Mouse (Mus musculus): ENCODE measurements around the gene Arid5b.

The Arid5b gene

DNA sequence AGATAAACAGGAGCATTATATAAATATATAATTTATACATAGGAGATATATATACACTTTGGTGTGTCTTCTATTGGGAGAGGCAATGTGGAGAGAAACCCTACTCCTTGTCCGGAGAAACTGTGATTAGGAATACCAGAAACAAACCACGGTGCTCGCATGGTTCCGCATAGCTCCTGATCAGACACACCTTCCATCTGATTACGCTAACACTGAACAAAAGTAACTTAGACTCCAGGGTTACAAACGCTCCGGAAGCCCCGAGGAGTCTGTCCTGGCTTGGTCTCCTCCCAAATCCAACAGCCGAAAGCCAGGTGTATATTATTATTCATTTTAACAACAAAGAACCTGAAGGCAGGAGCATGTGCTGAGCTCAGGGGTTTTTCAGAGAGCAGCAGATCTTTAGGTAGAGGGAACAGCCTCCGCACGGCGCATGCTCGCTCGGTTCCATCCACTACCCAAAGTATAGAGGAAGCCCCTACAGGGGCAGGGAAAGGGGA is 41.5 kb downstream of the Arid5b start:
- no peak for DNase-seq (ENCODE audit: low spot score in 2 of 2)

DNA sequence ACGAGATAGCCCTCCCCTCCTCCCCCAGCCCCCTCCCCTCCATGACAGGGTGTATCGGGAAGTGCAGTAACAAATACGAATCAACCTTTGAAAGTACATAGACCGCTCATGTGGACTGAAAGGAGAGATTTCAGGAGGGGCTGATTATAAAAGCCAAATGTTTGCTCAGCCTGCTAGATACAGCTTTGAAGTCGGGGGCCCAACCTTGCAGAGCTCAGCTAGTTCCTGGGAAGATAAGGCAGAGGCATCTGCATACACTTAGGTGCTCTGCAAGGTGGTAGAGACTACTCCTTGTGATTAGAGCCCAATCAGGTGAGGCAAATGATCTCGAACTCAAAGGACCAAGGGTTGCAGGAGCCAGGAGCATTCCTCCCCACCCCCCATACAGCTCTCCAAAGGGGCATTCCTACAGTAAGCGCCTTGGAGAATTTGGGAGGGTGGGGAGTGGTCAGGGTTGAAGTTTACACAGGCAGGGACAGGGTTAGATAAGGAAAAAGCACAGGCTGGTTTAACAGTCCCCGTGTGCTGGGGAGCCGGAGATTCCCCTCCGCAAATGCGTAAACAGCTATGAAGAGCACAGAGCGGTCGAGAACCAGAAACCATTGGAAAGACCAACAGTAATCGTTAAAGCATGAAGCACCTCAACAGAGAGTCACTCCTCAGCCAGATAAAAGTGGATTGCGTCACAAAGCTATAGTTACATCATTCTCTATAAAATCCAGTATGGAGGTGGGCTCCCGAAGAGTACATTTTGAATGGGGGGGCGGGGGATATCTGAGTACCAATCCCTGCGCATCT is 47.0 kb downstream of the Arid5b start:
- DNase-seq (ENCODE audit: low spot score in 2 of 2), result no peak

DNA sequence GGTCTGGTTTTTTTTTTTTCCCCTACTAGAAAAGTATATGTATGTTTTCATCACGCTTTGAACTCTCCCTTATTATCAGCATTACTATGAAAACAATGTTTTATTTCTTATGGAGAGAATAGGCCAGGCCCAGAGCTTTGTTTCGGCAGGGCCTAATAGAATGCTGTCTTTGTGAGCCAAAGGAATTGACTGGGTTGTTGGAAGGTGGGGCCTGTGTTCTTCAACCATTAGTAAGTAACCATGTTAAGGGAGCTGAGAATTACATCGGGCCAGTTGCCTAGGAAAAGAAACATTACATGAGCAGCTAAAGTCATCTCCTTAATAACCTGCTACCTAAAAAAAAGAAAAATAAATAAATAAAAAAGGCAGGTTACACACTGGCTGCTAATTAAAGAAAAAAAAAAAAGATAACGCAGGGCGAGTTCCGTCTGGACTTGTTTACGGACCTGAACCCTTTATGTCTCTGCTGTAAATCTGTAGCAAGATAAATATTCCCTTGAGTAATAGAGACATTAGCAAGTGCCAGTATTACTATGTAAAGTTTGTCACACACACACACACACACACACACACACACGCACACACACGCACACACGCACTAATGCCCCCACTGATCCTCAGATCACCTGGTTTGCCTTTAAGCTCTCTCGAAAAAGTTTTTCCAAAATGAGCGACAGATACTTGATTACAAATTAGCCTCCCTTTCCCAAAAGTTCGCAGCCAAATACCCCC is 47.7 kb downstream of the Arid5b start:
- DNase-seq (ENCODE audit: low spot score in 2 of 2), result no peak

DNA sequence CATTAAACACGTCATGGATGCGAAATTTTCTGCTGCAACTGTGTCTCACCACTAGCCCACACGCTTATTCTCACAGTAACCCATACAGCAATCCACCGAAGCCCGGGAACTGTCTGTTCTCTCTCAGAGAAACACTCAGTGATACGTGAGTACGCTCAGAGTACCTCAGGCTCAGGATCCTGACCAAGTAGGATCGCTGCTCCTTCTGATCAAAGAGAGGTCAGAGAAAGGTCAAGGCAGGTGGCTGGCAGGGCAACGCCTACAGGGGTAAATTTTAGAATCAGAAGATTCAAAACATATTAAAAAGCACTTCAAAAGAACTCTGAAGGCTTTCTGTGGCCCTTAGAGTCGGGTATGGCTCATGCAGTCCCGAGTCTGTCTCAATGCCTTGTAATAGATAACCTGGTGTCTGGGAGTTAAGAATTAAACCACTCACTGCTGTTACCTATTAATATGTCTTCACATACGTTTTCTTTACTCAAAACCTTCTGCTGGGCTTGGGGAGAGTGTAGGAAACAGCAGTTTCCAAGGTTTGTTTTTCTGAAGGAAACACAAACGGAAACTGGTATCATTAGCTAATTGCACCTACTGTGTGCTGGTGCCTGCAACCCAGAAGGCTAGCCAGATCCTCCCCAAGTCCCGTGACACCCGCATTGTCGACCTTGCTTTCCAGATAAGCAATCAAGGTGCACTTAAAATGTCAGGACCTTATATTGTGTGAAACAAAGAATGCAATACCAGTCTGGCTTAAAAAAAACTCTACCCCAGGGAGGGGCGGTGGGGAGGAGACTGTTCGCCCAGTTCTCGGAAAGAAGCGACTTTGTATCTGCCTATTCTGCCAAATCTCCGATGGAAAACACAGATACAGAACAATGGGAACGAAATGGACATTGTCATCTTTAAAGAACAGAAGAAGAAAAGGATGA is 48.6 kb downstream of the Arid5b start:
- no peak for DNase-seq (ENCODE audit: low spot score in 2 of 2)

DNA sequence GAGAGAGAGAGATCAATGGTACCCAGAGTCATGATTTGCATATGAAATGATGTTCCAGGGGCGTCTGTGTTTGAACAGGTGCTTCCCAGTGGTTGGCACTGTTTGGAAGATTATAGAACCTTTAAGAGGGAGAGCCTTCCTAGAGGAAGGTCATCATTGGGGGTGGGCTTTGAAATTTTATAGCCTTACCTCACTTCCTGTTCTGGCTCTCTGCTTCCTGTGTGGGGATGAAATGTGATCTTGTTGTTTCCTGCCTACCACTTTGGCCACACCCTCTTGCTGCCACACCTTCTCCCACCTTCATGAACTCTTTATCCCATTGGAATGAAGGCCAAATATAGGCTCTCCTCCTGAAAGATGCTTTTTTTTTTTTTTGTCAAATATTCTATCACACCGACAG is 55.9 kb downstream of the Arid5b start:
- no peak for DNase-seq (ENCODE audit: low spot score in 2 of 2)

DNA sequence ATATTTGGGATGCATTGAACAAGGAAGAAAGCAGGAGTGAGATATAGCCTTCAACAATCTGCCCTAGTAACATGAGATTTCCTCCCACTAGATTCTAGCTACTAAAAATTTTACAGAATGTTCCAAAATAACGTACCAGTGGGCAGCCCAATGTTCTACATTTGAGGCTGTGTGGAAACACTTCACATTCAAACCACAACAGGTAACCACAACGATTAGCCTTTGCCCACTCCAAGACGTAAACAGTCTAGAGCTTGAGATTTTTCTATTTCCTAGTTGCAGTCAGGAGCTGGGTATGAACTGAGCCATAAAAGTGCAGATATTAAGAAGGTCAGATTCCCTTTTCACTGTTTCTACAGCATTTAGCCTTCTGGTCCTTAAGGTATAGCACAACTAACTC is 56.5 kb downstream of the Arid5b start:
- DNase-seq (ENCODE audit: low spot score in 2 of 2), result no peak

DNA sequence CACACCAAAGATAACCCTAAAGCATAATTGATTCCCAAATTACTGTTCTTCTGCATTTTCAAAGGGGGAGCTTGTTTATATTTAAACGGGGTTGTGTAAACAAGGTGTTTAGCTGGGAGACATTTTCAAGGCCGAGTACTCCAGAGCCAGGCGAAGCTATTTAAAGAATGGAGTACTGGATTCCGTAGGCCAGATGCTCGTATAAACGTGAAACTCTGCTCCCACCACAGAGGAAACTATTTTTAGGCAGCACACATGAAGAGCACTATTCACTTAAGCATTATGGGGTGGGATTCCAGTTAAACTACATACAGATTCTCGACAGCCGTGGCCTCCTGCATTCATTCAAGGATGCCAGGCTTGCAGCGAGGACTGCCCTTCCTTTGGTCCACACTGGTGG is 59.2 kb downstream of the Arid5b start:
- DNase-seq (ENCODE audit: low spot score in 2 of 2), result no peak

DNA sequence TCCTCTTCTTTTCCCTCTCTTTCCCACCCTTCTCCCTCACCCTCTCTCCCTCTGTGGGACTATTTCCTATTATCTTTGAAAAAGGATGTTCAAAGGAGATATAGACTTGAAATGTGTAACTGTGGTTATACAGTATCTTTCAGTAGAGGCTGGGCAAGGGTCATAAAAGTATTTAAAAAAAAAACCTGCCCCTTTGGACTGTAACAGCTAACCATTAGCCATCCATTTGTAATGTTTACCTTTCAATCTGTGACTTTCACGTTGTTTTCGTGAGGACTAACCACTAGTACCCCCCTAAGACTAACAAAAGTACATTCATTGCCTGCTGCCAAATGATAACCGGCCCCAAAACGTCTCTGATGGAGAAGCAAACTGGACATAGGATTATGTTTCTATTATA is 59.9 kb downstream of the Arid5b start:
- DNase-seq (ENCODE audit: low spot score in 2 of 2), result no peak

DNA sequence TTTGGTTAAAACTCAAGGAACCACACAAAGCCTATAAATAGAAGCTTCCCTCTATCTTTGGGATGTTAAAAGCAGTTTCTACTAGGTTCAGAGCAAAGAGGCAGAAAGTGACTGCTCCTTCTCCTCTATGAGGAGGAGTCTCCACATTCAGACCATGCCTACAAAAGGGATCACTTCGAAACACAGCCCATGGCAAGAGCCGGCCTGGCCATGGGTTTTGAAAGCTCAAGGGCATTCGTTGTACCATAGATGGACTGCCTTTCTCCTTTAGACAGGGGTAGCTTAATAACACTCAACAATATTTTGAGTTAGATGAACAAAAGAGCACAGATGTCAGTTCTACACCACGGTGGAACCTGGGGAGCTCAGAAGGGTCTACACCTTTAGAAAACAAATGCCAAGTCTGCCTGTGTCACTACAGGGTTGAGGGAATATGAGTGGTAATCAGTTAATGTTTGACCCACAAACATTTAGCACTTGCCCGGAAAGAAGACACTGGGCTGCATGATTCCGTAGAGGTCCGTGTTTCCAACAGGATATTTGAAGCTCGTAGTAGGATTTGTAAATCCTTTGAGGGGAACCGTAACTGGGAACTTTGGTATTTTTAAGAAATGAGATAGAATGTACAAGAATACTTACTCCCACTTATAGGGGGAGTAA is 63.6 kb downstream of the Arid5b start:
- DNase-seq (ENCODE audit: low spot score in 2 of 2), result no peak

DNA sequence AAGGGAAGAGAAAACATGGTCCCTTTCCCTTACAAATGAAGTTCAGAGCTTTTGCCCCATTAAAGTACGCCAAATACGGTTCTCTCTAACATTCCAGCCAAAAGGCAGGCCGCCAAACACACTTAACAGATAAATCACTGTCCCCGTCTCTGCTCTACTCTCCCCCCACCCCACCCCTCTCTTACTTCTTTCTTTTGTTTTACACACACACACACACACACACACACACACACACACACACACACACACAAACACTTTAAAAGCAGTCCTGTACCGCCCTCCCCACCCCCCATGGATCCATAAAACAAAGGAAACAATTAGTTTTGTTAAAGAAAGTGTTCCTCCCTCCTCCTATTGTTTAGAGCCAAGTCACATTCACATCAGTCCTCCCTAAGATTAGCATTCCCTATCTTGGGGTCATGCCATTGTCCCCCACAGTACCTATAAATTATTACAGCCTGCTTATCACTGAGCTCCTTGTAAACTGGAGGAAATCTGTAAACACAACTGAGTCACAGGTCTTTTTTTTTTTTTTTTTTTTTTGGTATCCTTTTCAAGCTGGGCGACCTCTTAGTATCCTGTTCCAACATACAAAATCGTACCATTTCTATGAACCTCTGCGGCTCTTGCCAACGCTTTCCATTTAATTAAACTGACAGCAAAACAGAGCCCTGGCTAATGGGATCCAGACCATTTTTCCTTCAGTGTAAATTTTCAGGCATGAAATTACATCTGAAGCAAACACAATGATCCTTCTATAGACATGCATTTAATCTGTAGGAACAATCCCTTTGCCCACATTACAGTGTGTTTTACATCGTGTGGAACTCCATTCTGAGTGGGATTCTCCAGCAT is 66.3 kb downstream of the Arid5b start:
- no peak for DNase-seq (ENCODE audit: low spot score in 2 of 2)

DNA sequence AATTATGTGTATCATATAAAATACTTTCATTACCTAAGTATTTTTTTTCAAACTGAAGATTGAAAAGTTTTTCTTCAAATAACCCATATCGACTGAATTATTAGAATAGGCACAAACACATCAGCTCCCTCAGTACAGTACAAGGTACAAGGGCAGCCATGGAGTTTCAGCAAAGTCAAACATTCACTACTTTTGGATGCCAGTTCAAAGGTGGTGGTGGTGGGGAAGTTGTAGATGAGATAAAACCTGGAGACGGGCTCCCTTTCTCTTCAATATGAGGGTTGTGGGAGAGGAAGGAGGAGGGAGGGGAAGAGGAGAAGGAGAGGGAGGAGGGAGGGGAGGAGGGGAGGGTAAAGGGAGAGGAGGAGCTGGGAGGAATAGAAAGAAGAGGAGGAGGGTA is 67.0 kb downstream of the Arid5b start:
- DNase-seq (ENCODE audit: low spot score in 2 of 2), result no peak

DNA sequence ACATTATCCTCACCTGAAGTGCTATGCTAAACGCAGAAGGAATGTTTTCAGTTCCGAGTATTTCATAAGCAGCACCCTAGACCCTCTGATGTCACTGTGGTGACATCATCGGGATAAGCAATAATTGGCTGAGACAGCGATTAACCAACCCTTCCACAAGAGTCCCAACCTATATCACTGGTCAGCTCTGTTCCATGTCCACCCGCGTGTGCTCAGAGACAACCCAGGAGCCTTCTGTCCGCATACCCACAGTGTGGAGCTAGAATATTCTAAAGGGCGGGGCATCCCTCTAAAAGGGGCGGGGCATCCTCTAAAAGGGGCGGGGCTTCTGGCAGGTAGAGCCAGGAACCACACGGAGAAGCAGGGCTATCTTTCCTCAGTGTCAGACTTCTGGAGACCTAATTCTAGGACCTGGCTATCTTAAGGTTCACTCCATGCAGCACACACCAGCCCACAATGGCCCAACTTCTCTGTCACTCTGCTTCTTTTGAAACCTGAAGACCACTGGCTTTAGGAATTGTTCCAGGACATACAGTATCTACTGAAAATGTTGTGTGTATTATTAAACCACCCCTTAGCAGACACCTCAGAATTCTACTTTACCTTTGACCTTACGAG is 68.4 kb downstream of the Arid5b start:
- DNase-seq (ENCODE audit: low spot score in 2 of 2), result no peak

DNA sequence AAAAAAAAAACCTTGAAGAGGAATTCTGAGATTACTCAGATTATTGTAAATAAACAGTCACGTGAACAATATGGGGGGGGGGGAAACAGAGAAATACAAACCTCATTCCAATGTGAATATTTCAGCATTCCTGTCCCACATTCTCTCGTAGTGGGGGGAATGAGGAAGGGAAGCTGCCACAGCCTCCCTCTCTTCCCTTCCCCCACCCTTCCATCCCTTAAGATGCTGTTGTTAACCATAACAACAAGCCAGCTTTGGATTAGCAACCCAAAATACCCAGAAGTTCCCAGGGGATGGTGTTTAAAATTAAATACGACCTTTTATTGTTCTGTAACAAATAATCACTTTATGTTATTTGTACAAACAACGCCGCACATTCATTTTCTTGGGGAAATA is 69.9 kb downstream of the Arid5b start:
- DNase-seq (ENCODE audit: low spot score in 2 of 2), result no peak

DNA sequence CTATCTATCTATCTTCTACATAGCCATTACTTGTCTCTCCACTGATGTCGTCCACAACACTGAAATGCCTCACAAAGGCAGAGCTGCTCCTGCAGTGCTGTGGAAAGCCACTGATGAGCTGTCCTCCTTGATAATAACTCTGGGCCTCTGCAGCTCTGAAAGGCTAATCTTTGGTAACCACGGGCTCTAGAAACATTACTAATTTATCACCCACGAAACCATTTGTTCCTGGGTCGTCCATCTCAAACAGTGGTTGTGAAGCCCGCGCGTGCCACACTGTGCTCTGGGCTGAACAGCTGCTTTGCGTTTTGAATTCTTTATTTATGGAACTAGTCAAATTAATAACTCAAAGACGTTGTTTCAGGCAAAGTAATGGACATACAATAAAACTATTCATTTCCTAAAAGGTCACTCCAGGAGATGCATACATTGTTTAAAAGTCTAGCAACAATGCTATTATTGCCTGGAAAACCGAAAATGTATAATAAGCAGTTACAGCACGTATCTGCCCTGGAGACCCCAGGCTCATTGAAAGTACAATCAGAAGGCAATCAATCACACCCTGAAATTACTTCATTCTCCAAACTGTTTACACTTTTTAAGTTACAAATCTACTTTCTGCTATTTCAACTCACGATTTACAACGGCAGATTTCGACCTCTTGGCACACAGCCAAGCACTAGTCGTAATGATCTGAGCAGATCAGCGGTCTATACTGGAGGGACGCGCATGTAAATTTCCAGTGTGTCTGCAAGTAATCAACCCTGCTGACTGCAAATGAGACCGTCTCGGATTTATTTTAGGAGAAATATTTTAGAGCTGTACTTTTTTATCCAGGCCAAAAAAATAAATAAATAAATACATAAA is 70.5 kb downstream of the Arid5b start:
- no peak for DNase-seq (ENCODE audit: low spot score in 2 of 2)

DNA sequence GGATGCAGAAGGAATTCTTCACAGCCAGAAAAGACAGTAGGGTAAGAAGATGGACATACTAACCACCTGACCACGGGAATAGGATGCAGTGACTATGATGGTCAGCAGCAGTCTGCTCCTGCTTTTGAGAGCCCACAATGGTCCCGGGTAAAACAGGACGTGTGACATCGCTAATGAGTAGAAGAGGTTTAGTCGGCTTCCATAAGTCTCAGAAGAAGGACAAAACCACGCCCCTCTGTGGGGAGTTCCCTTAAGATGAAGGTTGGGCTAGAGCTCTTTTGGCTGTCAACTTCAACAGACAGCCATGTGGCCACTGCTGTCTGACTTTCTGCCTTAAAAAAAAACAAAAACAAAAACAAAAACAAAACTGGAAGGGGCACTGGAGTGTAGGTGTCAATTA is 74.1 kb downstream of the Arid5b start:
- no peak for DNase-seq (ENCODE audit: low spot score in 2 of 2)

DNA sequence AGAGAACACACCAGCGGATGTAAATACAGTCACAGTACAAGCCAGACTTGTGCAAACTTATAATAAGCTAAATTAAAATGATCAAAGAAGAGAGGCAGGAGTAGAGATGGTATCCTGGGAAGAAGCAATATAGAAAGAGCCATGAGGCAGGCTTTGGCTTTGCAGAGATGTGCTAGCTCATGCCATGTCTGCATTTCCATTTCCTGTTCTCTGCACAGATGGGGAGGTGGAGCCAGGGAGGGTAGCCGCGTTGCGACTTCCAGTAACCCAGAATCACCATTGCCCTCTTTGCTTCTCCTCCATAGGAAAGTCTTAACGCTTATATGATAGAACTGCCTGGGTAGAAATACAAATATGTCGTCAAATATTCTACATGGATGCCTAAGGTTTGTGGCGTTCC is 74.7 kb downstream of the Arid5b start:
- no peak for DNase-seq (ENCODE audit: low spot score in 2 of 2)

DNA sequence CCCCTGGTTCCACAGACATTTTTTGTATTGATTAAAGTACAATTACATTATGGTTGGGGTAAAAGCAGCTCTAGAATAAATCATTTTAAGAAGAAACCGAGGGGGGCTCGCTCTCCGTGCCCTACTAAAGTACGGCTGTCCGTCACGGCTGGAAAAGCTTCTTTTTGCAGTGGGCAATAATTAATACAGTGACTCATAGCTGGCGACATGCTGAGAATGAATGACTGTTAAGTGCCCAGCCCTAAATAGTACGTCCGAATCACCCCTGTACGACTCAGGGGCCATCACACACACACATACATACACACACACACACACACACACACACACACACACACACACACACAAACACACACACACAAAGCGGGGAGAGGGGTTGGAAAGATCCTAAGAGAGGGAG is 75.2 kb downstream of the Arid5b start:
- DNase-seq (ENCODE audit: low spot score in 2 of 2), result no peak

DNA sequence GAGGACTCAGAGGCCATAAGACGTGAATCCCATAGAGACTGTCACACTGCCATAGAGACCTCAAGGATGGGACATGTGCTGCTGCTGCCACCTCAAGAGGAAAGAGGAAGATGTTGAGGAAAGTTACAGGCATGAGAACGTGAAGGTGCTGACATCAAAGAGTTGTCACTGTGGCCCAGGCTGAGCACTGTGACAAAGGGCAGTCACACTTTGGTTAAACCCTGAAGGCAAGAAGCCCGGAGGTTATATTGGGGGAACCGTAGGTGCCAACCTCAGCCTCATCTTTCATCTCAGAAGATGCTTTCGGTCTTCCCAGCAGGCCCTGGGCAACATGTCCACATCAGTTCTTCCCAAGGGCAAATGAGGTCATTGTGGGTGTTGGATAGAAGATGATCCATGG is 79.1 kb downstream of the Arid5b start:
- DNase-seq (ENCODE audit: low spot score in 2 of 2), result no peak

DNA sequence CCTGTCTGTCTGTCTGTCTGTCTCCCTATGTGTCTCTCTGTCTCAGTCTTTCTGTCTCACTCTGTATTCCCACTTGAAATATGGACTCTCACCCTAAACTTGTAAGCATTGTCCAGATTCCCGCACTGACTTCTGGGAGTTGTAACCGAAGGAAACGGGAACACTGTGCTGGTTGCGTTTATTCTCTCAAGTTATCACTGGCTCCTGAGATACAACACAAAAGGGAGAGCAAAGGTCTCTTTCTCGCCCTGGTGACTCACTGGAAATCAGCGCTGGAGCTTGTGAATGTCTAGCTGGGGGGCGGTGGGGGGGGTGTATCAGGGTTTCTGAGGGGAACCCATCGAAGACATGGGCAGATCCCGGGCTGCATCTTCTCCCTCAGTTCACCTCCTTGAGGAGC is 82.2 kb downstream of the Arid5b start:
- DNase-seq (ENCODE audit: low spot score in 2 of 2), result no peak

All from frontal cortex, postnatal 14 days (tissue).